Mouse (Mus musculus) spleen, postnatal 14 days (tissue): ENCODE measurements around the gene Hsd17b7.
A peak's percentile ranks its signal among the peaks of the same experiment; 100 is the strongest.
"Not testable (repeated sequence)": the region's sequence is repeated elsewhere in the genome, so short reads cannot be mapped to it uniquely, and the experiment has no call there.

Source experiments
- DNase-seq, 2 experiments: peaks; one replicate each; pipeline ENCODE4 v3.0.0; 2021 to 2022; ENCODE audit warnings: low spot score in 2 of 2

Hsd17b7 gene

DNA sequence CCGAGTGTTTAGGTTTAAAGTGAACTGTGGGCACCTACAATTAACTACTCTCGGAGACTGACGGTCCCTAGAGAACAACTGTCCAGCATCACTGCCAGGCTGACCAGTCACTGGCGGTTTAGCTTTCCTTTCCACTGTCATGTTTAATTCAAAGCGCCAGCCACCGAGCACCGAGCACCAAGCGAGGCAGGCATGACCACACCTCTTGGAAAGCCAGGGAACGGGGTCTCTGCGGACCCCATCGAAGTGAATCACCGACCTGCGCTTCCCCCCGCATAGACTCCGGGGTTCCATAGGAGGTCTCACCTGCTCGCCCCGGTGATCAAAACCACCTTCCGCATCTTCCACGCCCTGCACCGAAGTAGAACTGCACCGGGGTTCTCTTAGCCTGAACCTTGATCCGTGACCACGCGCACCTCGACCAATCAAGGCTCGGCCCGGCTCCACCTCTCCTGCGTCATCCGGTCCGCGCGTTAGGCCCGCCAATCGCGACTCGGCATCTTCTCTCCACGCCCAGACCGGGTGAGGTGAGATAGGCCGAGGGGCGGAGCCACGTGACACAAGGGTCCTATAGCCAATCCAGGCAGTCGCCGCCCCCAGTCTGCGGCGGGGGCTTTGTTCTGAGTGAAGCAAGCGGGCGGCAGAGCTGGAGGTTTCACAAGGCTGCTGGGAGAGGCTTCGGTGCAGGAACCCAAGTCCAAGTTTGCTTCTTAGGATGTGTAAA is at the start of gene Hsd17b7:
Hsd17b7 (minus strand) TSS at position 450 of the 724 bp plus-strand sequence.
- DNase-seq: peak; percentile 92 to 93

- no peak for DNase-seq
Observed at GRCm38 (mm10) chr1:170014784-170015183, 45.7 kb upstream of the Hsd17b7 start.

DNA sequence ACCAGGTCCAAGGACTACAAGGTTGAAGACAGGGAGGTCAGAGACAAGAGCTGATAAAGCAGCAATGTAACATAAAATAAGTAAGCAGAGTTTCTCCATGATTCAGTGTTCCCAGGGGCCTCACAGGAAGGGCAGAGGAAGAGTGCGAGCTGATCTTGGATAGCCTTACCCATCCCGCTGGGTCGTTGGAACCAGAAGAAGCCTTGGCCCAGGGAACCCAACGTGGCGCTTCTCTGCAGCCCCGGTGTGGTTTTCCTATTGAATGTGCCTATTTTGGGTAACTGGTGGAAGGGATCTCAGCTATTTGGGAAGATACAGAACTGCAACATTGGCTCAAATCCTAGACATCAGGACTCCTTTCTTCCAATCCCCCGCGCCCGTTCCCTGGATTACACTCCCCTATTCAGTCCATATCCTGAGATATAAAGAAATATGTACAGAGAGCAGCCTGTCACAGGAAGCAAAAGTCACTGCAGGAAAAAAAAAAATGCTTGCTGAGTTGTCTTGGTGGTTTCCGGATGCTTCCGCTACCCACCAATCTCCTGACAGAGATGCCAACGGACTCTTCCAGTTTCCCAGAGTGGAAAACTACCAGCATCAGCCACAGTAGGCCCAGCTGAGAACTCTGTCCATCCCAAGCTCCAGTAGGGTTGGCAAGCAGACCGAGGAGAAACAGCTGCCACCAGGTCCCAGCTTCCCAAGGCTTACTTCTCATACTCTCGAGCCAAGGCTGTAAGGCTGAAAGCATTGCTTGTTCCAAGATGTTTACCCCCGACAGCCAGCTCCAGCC is 41.9 kb upstream of the Hsd17b7 start:
- DNase-seq: no peak

- DNase-seq: no peak
Observed at GRCm38 (mm10) chr1:170009296-170009695, 40.3 kb upstream of the Hsd17b7 start.

DNA sequence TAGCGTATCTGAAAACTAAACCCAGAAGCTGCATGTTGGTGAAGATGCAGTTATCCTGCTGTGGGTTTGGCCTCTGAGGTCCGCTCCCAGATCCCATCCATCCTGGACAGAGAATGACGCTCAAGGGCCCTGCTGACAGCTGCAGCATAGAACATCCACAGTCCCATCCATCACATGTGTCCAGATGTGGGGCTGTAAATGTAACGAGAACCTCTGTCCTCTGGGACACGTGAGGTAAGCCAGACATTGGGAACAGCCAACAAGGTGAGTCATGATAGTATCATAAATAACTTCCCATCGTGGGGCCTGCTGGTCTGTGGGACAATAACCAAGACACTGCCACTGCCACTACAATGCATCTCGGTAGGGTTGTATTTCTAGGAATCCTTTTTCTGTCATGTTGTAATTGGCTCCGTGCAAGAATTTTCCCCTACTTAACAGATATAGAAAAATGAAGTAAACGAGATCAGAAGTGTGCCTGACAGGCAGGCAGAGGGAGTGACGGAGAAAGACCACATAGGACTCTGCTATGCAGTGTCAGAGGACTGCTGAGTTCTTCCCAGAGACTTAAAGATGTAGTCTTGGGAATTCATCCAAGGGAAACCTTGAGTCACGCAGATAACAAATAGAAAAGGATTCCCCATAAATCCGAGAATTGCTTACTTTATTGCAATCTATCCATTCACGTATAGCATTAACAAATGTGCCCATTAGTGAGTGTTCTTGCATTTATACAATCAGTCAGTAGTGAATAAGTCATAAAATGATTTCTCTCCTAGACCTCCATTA is 39.6 kb upstream of the Hsd17b7 start:
- DNase-seq: no peak

DNA sequence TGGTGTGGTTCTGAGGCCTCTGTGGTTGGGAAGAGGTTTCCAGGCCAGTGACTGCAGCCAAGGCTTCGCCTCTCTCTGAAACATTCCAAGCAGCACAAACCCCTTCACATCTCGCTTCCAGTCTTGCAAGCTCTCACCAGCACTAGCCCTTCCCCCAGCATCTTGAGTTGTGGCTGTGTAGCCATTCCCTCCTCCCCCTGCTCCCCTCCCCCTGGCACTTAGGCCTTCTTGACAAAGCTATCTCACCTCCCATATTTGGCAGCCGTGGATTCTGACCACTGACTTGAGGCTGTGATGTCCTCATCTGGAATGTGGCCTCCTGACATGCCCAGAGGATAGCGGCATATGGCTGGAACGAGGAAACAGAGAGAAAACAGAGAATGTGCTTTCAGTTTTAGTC is 37.5 kb upstream of the Hsd17b7 start:
- DNase-seq: no peak

- no peak for DNase-seq
Observed at GRCm38 (mm10) chr1:170005297-170005696, 36.3 kb upstream of the Hsd17b7 start.

DNA sequence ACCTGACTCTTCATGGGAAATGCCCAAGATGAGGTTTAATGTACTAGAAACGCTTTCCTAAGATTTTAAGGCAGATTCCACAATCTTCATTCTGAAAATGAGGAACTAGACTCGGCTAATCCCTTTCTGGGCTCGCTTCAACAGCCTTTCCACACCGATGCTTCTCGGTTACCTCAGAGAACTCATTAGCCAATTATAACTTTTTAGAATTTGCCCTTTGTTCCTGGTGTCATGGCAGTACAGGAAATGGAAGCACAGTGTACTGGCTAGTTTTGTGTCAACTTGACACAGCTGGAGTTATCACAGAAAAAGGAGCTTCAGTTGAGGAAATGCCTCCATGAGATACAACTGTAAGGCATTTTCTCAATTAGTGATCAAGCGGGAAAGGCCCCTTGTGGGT is 24.9 kb upstream of the Hsd17b7 start:
- DNase-seq: not testable (repeated sequence)

DNA sequence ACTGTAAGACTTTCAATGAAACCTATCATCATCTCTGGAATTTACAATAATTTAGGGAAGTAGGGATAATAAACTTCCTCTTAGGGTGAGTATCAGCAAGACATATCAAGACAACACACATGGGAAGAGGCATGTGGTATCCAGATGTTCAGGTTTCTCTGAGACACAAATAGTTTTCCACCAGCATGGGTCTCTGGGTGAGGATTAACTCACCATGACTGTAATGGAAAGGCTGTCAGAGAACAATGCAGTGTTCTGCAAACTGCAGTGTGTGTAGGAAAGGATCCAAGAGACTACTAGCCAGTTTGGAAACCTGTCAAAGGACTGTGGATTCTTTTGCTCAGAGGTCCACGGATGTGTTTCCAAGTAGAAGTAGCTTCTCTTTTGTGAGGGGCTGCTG is 17.1 kb upstream of the Hsd17b7 start:
- DNase-seq: no peak

GRCm38 (mm10) chr1:169977621-169978020 is 8.6 kb upstream of the Hsd17b7 start:
- no peak for DNase-seq

- no peak for DNase-seq
Observed at GRCm38 (mm10) chr1:169971998-169972397, 3.0 kb upstream of the Hsd17b7 start.

- DNase-seq: no peak
Observed at GRCm38 (mm10) chr1:169970936-169971335, 1.9 kb upstream of the Hsd17b7 start.

- no peak for DNase-seq
Observed at GRCm38 (mm10) chr1:169969516-169969886, 460 bp upstream of the Hsd17b7 start.

GRCm38 (mm10) chr1:169953106-169953505 is 15.9 kb downstream of the Hsd17b7 start:
- DNase-seq: no peak

DNA sequence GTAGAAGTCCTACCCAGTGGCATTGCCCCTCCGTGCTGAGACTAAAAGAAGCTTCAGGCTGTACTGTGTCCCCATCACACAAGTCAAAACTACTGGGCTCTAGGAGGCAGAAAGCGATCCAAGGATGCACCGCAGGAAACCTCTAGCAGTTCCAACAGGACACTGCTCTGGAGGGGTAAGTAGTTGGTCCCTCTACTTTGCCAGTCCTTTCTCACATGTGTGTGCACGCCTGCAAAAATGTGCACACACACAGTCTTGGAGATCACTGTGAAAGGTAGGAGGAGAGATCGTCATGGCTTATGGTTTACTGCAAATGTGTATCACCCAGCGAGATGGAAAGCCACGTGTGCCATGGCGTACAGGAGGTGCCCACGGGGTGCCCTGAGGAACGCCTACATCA is 16.4 kb downstream of the Hsd17b7 start:
- no peak for DNase-seq

GRCm38 (mm10) chr1:169951561-169951960 is 17.5 kb downstream of the Hsd17b7 start:
- no peak for DNase-seq

DNA sequence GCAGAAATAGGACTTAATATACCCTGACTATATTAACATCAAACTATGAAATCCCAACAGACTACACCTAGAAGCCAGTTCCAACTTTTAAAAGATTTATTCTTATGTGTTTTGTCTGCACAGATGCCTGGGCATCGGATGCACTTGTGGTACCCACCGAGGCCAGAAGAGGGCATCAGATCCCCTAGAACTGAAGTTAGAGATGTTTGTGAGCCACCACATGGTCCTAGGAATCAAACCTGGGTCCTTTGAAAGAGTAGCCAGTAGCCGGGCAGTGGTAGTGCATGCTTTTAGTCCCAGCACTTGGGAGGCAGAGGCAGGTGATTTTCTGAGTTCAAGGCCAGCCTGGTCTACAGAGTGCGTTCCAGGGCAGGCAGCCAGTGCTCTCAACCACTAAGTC is 18.4 kb downstream of the Hsd17b7 start:
- DNase-seq: no peak

DNA sequence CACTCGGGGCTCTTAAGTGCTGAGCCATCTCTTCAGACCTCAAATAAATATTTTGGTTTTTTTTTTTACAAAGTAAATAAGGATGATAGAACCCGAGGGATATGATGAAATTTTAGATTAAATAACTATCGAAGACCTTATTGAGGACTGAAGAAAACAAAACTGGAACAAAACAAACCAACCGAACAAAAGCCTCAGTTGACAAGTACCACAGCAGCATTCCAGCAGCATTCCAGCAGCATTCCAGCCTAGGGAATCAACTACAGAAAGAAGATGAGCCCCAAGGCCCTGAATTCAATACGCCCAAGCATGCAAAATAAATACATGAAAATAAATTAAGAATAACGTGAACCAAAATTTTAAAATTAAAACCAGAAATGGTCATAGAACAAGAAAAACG is 19.1 kb downstream of the Hsd17b7 start:
- no peak for DNase-seq

DNA sequence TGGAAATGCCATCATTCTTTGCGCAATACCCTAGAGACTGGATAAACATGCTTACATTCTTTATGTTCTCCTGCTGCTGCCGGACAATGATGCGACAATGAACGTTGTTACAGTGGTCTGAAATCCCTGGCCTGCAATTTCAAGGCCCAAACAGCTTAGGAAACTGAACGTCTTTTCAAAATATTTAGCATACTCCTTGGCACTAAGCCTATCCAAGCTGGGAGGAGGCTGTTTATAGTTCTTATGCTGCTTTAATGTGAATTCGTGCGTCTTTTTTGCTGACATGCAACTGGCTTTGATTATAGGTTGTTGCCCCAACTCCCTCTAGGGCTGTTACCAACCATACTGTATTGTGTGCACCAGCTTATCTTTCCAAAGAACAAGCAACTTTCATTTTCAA is 20.2 kb downstream of the Hsd17b7 start:
- no peak for DNase-seq

DNA sequence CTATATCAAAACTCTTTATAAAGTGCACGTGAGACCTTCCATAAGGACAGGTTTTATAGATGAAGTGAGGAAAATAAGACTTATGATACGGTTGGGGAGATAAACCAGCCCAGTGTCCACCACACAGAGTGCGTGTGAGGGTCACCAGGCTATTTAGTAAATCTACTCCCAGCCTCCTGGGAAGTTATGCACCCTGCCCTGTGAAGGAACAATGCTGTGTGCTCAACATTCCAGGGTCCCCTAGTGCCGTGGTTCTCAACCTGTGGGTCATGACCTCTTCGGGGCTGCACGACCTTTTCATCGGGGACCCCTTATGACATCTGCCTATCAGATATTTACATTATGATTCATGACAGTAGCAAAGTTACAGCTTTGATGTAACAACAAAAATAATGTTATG is 20.8 kb downstream of the Hsd17b7 start:
- no peak for DNase-seq

DNA sequence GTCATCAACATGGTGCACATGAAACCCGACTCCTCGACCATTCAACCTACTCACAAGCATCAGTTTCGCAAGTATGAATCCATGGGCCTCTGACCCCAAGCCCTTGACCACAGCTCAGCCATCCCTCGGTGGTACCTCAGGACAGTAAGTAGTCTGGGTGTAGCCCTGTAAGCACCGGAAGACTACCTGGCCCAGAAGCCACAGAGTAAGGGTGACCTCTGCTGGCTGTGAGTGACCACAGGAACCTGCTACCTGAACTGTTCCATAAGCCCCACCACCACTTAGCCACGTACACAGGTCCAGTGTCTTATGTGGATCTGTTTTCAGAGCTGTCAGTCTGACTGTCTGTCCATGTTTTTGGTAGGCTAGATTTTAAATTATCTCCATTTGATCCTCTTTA is 21.4 kb downstream of the Hsd17b7 start:
- DNase-seq: no peak

- DNase-seq: no peak
Observed at GRCm38 (mm10) chr1:169946004-169946403, 23.0 kb downstream of the Hsd17b7 start.
